Mouse (Mus musculus): Measurements from ENCODE around the gene Tppp3. TPM values are rescaled to one million over a fixed set of nuclear protein-coding genes. Genes with fewer than 3 reads are reported as not detected.

Tppp3 gene
- polyA plus RNA-seq, 1 experiment from 2014 or later = 15.0 TPM

GRCm38 (mm10) chr8:105441433-105441832 lies 29.9 kb downstream of the Tppp3 start:
- no peak overlapping the region for H3K27ac ChIP-seq (replicated peaks; ENCODE audit: low read depth, low read length)
- H3K4me1 ChIP-seq (ENCODE audit: control insufficient read depth, insufficient read depth, low read length) = no peaks in the 10 kb centered on the region
- WGBS = 8% methylated on average over 6 of the region's 6 CpGs
- ATAC-seq (ENCODE audit: insufficient number of reproducible peaks, low FRiP score, low TSS enrichment, low read depth) (peak; percentile 13; the same call in 1 of the 2 replicates), DNase-seq (ENCODE audit: low spot score) (peak; percentile 82)
- no peak overlapping the region for H3K4me3 ChIP-seq (ENCODE audit: low read depth, low read length)
- no peaks in the 10 kb centered on the region for H3K36me3 ChIP-seq (ENCODE audit: control insufficient read depth, insufficient read depth, low read length)
- H3K9me3 ChIP-seq (ENCODE audit: control insufficient read depth, low read length) = no peaks in the 10 kb centered on the region
- H3K9ac ChIP-seq (ENCODE audit: low read length) = no peak overlapping the region
- H3K4me2 ChIP-seq (ENCODE audit: low read depth, severe bottlenecking) = no peak overlapping the region
- no peaks in the 10 kb centered on the region for H3K27me3 ChIP-seq (ENCODE audit: control insufficient read depth, insufficient read depth, low read length)

DNA sequence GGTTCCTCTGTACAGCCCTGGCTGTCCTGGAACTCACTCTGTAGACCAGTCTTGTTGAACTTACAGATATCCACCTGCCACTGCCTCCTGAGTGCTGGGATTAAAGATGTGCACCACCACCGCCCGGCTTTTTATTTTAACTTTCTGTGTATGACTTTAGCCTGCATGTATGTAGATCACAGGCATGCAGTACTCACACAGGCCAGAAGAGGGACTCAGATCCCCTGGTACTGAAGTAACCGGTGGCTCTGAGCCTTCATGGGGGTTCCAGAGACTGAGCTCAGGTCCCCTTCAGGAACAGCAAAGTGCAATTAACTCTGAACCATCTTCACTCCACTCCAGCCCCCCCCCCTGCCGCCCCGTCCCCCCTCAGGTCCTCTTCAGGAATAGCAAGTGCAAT lies 32.5 kb downstream of the Tppp3 start:
- H3K4me1 ChIP-seq (ENCODE audit: control insufficient read depth, insufficient read depth, low read length) = no peaks in the 10 kb centered on the region

GRCm38 (mm10) chr8:105437078-105437748 lies 34.1 kb downstream of the Tppp3 start:
- no peaks in the 10 kb centered on the region for H3K36me3 ChIP-seq (ENCODE audit: control insufficient read depth, insufficient read depth, low read length)
- H3K27me3 ChIP-seq (ENCODE audit: control insufficient read depth, insufficient read depth, low read length) = no peaks in the 10 kb centered on the region
- H3K4me3 ChIP-seq (ENCODE audit: low read depth, low read length) = no peak overlapping the region
- ATAC-seq (ENCODE audit: insufficient number of reproducible peaks, low FRiP score, low TSS enrichment, low read depth) = no peak
- H3K27ac ChIP-seq (replicated peaks; ENCODE audit: low read depth, low read length) = no peak overlapping the region
- no peaks in the 10 kb centered on the region for H3K9me3 ChIP-seq (ENCODE audit: control insufficient read depth, low read length)
- WGBS = 86% methylated on average over 5 of the region's 5 CpGs
- no peak overlapping the region for H3K9ac ChIP-seq (ENCODE audit: low read length)
- no peak for DNase-seq (ENCODE audit: low spot score)
- H3K4me2 ChIP-seq (ENCODE audit: low read depth, severe bottlenecking) = no peak overlapping the region
- no peaks in the 10 kb centered on the region for H3K4me1 ChIP-seq (ENCODE audit: control insufficient read depth, insufficient read depth, low read length)

More for the DNA sequence above, 32.5 kb downstream of the Tppp3 start:
- no peak for ATAC-seq (ENCODE audit: insufficient number of reproducible peaks, low FRiP score, low TSS enrichment, low read depth)
- Histone ChIP-seq H3K27me3 (ENCODE audit: control insufficient read depth, insufficient read depth, low read length) (no peaks in the 10 kb centered on the region), H3K27ac (replicated peaks; ENCODE audit: low read depth, low read length) (no peak overlapping the region), H3K4me3 (ENCODE audit: low read depth, low read length) (no peak overlapping the region), H3K36me3 (ENCODE audit: control insufficient read depth, insufficient read depth, low read length) (no peaks in the 10 kb centered on the region), H3K4me2 (ENCODE audit: low read depth, severe bottlenecking) (no peak overlapping the region), H3K9me3 (ENCODE audit: control insufficient read depth, low read length) (no peaks in the 10 kb centered on the region), H3K9ac (ENCODE audit: low read length) (no peak overlapping the region)
- 35% methylated on average over 5 of the region's 5 CpGs for WGBS
- peak; percentile 68 for DNase-seq (ENCODE audit: low spot score)

DNA sequence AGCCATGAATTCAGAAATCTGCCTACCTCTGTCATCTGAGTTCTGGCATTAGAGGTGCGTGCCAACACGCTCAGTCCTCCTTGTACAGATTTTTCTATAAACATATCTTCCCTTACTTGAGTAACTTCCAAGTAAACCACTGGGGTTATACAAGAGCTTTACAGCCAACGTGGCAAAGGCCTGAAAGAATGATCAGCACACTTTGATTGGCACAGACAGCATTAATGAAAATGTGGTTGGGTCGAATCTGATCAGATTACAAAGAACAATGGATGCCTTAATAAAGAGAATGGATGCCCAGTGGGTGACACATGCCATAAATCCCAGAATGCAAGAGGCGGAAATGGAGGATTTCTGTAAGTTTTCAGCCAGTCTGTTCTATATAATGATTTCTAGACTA lies 35.1 kb downstream of the Tppp3 start:
- Histone ChIP-seq H3K27me3 (ENCODE audit: control insufficient read depth, insufficient read depth, low read length) (no peaks in the 10 kb centered on the region), H3K9me3 (ENCODE audit: control insufficient read depth, low read length) (no peaks in the 10 kb centered on the region), H3K4me2 (ENCODE audit: low read depth, severe bottlenecking) (no peak overlapping the region), H3K4me3 (ENCODE audit: low read depth, low read length) (no peak overlapping the region), H3K36me3 (ENCODE audit: control insufficient read depth, insufficient read depth, low read length) (no peaks in the 10 kb centered on the region), H3K27ac (replicated peaks; ENCODE audit: low read depth, low read length) (no peak overlapping the region), H3K4me1 (ENCODE audit: control insufficient read depth, insufficient read depth, low read length) (no peaks in the 10 kb centered on the region), H3K9ac (ENCODE audit: low read length) (no peak overlapping the region)
- DNase-seq (ENCODE audit: low spot score) = no peak
- ATAC-seq (ENCODE audit: insufficient number of reproducible peaks, low FRiP score, low TSS enrichment, low read depth) = no peak
- WGBS = 72% methylated on average over 5 of the region's 5 CpGs

GRCm38 (mm10) chr8:105434136-105434535 lies 37.2 kb downstream of the Tppp3 start:
- H3K4me2 ChIP-seq (ENCODE audit: low read depth, severe bottlenecking) = no peak overlapping the region
- H3K9ac ChIP-seq (ENCODE audit: low read length) = no peak overlapping the region
- no peak for DNase-seq (ENCODE audit: low spot score)
- no peaks in the 10 kb centered on the region for H3K27me3 ChIP-seq (ENCODE audit: control insufficient read depth, insufficient read depth, low read length)
- no peak for ATAC-seq (ENCODE audit: insufficient number of reproducible peaks, low FRiP score, low TSS enrichment, low read depth)
- H3K9me3 ChIP-seq (ENCODE audit: control insufficient read depth, low read length) = no peaks in the 10 kb centered on the region
- no peaks in the 10 kb centered on the region for H3K4me1 ChIP-seq (ENCODE audit: control insufficient read depth, insufficient read depth, low read length)
- 82% methylated on average over 5 of the region's 5 CpGs for WGBS
- H3K36me3 ChIP-seq (ENCODE audit: control insufficient read depth, insufficient read depth, low read length) = no peaks in the 10 kb centered on the region
- no peak overlapping the region for H3K27ac ChIP-seq (replicated peaks; ENCODE audit: low read depth, low read length)
- H3K4me3 ChIP-seq (ENCODE audit: low read depth, low read length) = no peak overlapping the region

- Histone ChIP-seq H3K27ac (replicated peaks; ENCODE audit: low read depth, low read length) (no peak overlapping the region), H3K36me3 (ENCODE audit: control insufficient read depth, insufficient read depth, low read length) (no peaks in the 10 kb centered on the region), H3K4me2 (ENCODE audit: low read depth, severe bottlenecking) (no peak overlapping the region), H3K4me1 (ENCODE audit: control insufficient read depth, insufficient read depth, low read length) (no peaks in the 10 kb centered on the region), H3K9ac (ENCODE audit: low read length) (no peak overlapping the region), H3K9me3 (ENCODE audit: control insufficient read depth, low read length) (no peaks in the 10 kb centered on the region), H3K4me3 (ENCODE audit: low read depth, low read length) (no peak overlapping the region), H3K27me3 (ENCODE audit: control insufficient read depth, insufficient read depth, low read length) (no peaks in the 10 kb centered on the region)
- DNase-seq (ENCODE audit: low spot score) (no peak), ATAC-seq (ENCODE audit: insufficient number of reproducible peaks, low FRiP score, low TSS enrichment, low read depth) (no peak)
- WGBS = 61% methylated on average over 5 of the region's 5 CpGs
Measured at GRCm38 (mm10) chr8:105433511-105433910, 37.8 kb downstream of the Tppp3 start.

- no peak for DNase-seq (ENCODE audit: low spot score)
- Histone ChIP-seq H3K9ac (ENCODE audit: low read length) (no peak overlapping the region), H3K4me1 (ENCODE audit: control insufficient read depth, insufficient read depth, low read length) (no peaks in the 10 kb centered on the region), H3K27me3 (ENCODE audit: control insufficient read depth, insufficient read depth, low read length) (no peaks in the 10 kb centered on the region), H3K27ac (replicated peaks; ENCODE audit: low read depth, low read length) (no peak overlapping the region), H3K4me2 (ENCODE audit: low read depth, severe bottlenecking) (no peak overlapping the region), H3K36me3 (ENCODE audit: control insufficient read depth, insufficient read depth, low read length) (no peaks in the 10 kb centered on the region), H3K9me3 (ENCODE audit: control insufficient read depth, low read length) (no peaks in the 10 kb centered on the region), H3K4me3 (ENCODE audit: low read depth, low read length) (no peak overlapping the region)
- 76% methylated on average over 6 of the region's 6 CpGs for WGBS
- no peak for ATAC-seq (ENCODE audit: insufficient number of reproducible peaks, low FRiP score, low TSS enrichment, low read depth)
Measured at GRCm38 (mm10) chr8:105433021-105433420, 38.3 kb downstream of the Tppp3 start.

DNA sequence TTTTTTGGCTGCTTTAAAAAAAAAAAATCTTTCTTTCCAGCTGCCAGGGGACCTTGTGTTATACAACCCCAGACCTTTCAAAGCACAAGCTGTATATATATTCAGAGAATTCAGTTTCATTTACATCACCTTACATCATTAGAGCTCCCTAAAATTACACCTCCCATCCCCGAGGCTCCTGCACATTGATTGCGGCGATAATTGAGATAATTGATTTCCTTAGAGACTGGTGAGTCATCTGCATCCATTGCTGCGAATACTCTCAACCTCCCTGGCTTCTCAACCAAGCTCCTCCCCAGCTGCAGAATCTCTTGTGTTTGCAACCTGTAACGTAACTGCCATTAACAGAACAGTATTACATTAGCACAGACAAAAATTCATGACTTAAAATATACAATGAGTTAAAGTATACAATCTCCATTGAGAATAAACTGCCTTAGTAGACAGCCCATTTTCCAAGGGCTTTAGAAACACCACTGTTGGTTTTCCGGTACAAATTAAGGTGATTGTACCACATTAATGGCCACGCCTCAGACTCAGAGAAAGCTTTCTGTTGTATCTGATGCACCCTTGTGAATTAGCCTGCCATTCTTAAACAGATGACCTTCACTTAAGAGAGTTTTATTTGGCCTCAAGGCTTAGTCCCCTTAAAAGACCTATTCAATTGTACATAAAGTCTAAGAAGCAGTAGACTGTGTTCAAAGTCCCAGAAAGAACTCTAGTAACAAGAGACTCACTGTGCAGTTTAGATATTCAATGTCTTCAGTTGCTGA lies 39.4 kb downstream of the Tppp3 start:
- Histone ChIP-seq H3K9me3 (ENCODE audit: control insufficient read depth, low read length) (no peaks in the 10 kb centered on the region), H3K27ac (replicated peaks; ENCODE audit: low read depth, low read length) (no peak overlapping the region), H3K4me3 (ENCODE audit: low read depth, low read length) (no peak overlapping the region), H3K36me3 (ENCODE audit: control insufficient read depth, insufficient read depth, low read length) (no peaks in the 10 kb centered on the region), H3K9ac (ENCODE audit: low read length) (no peak overlapping the region), H3K27me3 (ENCODE audit: control insufficient read depth, insufficient read depth, low read length) (no peaks in the 10 kb centered on the region), H3K4me1 (ENCODE audit: control insufficient read depth, insufficient read depth, low read length) (no peaks in the 10 kb centered on the region), H3K4me2 (ENCODE audit: low read depth, severe bottlenecking) (no peak overlapping the region)
- no peak for DNase-seq (ENCODE audit: low spot score)
- ATAC-seq (ENCODE audit: insufficient number of reproducible peaks, low FRiP score, low TSS enrichment, low read depth) = no peak
- 75% methylated on average over 7 of the region's 7 CpGs for WGBS

Data from limb, embryonic 11.5 days (tissue).